Mouse (Mus musculus) kidney, embryonic 15.5 days (tissue): ENCODE data around the gene Rnf151. TPM values are rescaled to one million over a fixed set of nuclear protein-coding genes. Genes with fewer than 3 reads are reported as not detected.
A peak's percentile ranks its signal among the peaks of the same experiment; 100 is the strongest.
"Not testable (repeated sequence)": the region's sequence is repeated elsewhere in the genome, so short reads cannot be mapped to it uniquely, and the experiment has no call there.

Experiments
- ATAC-seq: fragments of 200-750 bp; cut with Nextera tagmentation; replicated peaks from 2 replicates; pipeline ENCODE4 v1.8.0; 2017; ENCODE audit warnings: moderate TSS enrichment; ENCODE audit not compliant: low FRiP score
- H3K27ac ChIP-seq: fragments of 300-500 bp; sonication (generic); 2 replicates; pipeline ENCODE4 v1.5.1; 2015; ENCODE audit warnings: mild to moderate bottlenecking, inconsistent platforms
- H3K27me3 ChIP-seq: fragments of 300-500 bp; sonication (generic); 2 replicates; pipeline ENCODE4 v1.6.1; 2015; ENCODE audit warnings: inconsistent platforms
- H3K36me3 ChIP-seq: fragments of 300-500 bp; sonication (generic); 2 replicates; pipeline ENCODE4 v1.6.1; 2015; ENCODE audit warnings: inconsistent platforms
- H3K4me1 ChIP-seq: fragments of 300-500 bp; sonication (generic); 2 replicates; pipeline ENCODE4 v1.6.1; 2015; ENCODE audit warnings: inconsistent platforms
- H3K4me2 ChIP-seq: fragments of 300-500 bp; sonication (generic); 2 replicates; pipeline ENCODE4 v1.6.1; 2015; ENCODE audit warnings: moderate library complexity, mild to moderate bottlenecking, inconsistent platforms
- H3K4me3 ChIP-seq: fragments of 300-500 bp; sonication (generic); replicated peaks from 2 replicates; pipeline ENCODE4 v1.5.1; 2015; ENCODE audit warnings: mild to moderate bottlenecking, inconsistent platforms
- H3K9ac ChIP-seq: fragments of 300-500 bp; sonication (generic); 2 replicates; pipeline ENCODE4 v1.6.1; 2015; ENCODE audit warnings: mild to moderate bottlenecking, inconsistent platforms
- H3K9me3 ChIP-seq: fragments of 300-500 bp; sonication (generic); replicated peaks from 2 replicates; pipeline ENCODE4 v1.6.1; 2016; ENCODE audit warnings: inconsistent platforms
- WGBS: fragments of 180-500 bp; shearing (Covaris S2); methylation state at CpG from one replicate; pipeline ENCODE4 v1.1.7; 2015; ENCODE audit warnings: mixed read lengths; 5-methylcytosine and 5-hydroxymethylcytosine counted together
- polyA plus RNA-seq: library from polyadenylated mRNA; unstranded; fragments of >200 nt; fragmentation: Nextera tagmentation; extraction: Ambion mirVana; gene quantifications from 2 replicates; pipeline ENCODE4 v1.2.1, GENCODE M21; 2015

Rnf151 gene
- polyA plus RNA-seq, 1 experiment from 2014 or later = not detected

DNA sequence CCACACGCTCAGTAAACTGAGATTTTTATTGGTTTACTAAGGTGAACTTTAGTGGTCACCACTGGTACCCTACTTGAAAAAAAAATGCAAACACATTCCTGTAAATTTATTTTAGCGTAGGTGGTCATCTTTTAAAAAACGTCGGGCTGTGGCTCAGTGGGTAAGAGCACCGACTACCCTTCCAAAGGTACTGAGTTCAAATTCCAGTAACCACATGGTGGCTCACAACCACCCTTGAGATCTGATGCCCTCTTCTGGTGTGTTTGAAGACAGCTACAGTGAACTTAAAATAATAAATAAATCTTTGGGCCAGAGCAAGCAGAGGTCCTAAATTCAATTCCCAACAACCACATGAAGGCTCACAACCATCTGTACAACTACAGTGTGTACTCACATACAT lies 1.1 kb upstream of the Rnf151 start:
- peak overlapping the region; percentile 94; the same call in 1 of the 2 replicates for H3K27ac ChIP-seq
- 60% methylated on average over 5 of the region's 5 CpGs for WGBS

GRCm38 (mm10) chr17:24716166-24716682 lies 1.6 kb downstream of the Rnf151 start:
- Histone ChIP-seq H3K36me3 (peaks cover 29% of the 10 kb centered on the region), H3K4me3 (no peak overlapping the region), H3K27ac (peak overlapping the region; percentile 75), H3K27me3 (no peaks in the 10 kb centered on the region), H3K4me2 (no peak overlapping the region), H3K4me1 (peaks cover 23% of the 10 kb centered on the region), H3K9ac (0 out of 2 replicates have a peak overlapping the region, but pooled peaks have one; percentile 21), H3K9me3 (no peaks in the 10 kb centered on the region)
- ATAC-seq = no peak
- 88% methylated on average over 15 of the region's 15 CpGs for WGBS

More for the DNA sequence above, 1.1 kb upstream of the Rnf151 start:
- Histone ChIP-seq H3K36me3 (peaks cover 44% of the 10 kb centered on the region), H3K4me3 (peak overlapping the region; percentile 98), H3K9ac (peak overlapping the region; percentile 96), H3K4me1 (peaks cover 47% of the 10 kb centered on the region), H3K4me2 (peak overlapping the region; percentile 70)
- H3K27me3 ChIP-seq, ATAC-seq, H3K9me3 ChIP-seq: not testable (repeated sequence)

DNA sequence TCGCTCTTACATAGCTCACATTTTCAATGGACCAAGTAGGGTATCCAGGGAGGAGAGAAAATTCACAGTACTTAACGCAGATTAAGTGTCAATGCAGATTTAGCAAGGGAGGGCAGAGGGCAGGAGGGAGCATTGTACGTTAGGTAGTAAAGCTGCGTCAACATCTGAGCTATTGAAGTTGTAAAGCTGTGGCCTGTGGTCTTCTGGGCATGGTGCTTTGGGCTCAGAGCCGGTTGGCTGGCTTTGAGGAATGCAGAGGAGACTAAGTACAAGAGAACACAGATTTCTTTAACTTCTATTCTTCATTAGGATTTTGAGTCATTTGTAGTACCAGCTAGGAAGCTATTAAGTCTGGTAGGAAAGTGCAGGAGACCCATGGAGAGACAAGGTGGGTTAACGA lies 2.3 kb downstream of the Rnf151 start:
- Histone ChIP-seq H3K27ac (peak overlapping the region; percentile 75), H3K9ac (no peak overlapping the region; the same call in 1 of the 2 replicates), H3K36me3 (peaks cover 28% of the 10 kb centered on the region), H3K4me3 (no peak overlapping the region), H3K9me3 (no peaks in the 10 kb centered on the region), H3K27me3 (no peaks in the 10 kb centered on the region), H3K4me2 (no peak overlapping the region), H3K4me1 (peaks cover 21% of the 10 kb centered on the region)
- WGBS = 42% methylated on average over 6 of the region's 6 CpGs
- ATAC-seq = no peak

- Histone ChIP-seq H3K36me3 (peaks cover 21% of the 10 kb centered on the region), H3K9ac (no peak overlapping the region), H3K4me1 (peaks cover 21% of the 10 kb centered on the region), H3K4me2 (peak overlapping the region; percentile 81; the same call in 1 of the 2 replicates), H3K27ac (no peak overlapping the region), H3K9me3 (no peaks in the 10 kb centered on the region), H3K27me3 (no peaks in the 10 kb centered on the region), H3K4me3 (peak overlapping the region; percentile 92; the same call in 1 of the 2 replicates)
- ATAC-seq = no peak
- WGBS = 41% methylated on average over 2 of the region's 2 CpGs
Measured at GRCm38 (mm10) chr17:24708646-24709045, 9.2 kb downstream of the Rnf151 start.

GRCm38 (mm10) chr17:24707801-24708425 lies 9.9 kb downstream of the Rnf151 start:
- Histone ChIP-seq H3K9ac (peak overlapping the region; percentile 78), H3K4me2 (peak overlapping the region; percentile 81)
- 4% methylated on average over 24 of the region's 24 CpGs for WGBS

DNA sequence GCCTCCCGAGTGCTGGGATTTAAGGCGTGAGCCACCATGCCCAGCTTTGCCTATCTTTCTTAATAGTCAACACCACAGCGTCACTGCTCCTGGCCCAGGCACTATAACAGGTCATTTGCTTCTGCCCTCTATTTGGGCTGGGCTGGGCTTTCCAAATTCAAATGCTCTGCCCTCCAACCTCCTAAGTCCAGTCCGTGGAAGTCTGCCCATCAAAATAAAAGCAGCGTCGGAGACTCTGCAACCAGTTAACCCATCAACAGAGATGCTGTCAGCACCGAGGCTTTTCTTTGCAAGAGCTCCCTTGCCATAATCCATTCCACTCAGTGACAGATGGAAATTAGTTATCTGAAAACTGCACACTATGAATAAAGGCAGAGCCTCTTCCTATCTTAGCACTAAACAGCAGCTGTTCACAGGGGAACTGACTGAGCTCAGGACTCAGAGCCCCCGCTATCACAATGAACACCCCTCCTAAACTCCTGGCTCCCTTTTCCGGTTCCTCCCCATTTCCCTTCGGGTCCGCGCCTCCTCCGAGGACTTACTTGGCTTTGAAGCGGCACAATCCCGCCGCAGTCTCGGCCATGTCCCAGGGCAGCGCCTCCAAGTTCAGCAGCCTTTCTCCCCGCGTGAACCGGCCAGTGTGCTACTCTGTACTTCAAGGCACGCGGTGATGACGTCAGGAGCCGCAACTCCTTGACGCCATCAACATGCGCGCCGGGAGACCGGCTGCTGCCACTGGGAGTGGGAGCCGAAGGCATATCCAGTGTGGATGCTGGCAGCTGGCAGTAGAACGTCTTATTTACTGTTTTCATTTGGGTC lies 10.7 kb downstream of the Rnf151 start, which contains the start of gene Tbl3:
TSS of gene Tbl3 (minus strand) at position 679 of the 819 bp plus-strand sequence.
- Histone ChIP-seq H3K36me3 (peaks cover 35% of the 10 kb centered on the region), H3K4me3 (peak within 1 kb of the TSS; percentile 92), H3K4me2 (peak within 1 kb of the TSS; percentile 81), H3K27ac (peak within 1 kb of the TSS; percentile 93), H3K27me3 (no peaks in the 10 kb centered on the region), H3K4me1 (peaks cover 21% of the 10 kb centered on the region), H3K9me3 (no peaks in the 10 kb centered on the region), H3K9ac (peak within 1 kb of the TSS; percentile 78)
- 4% methylated on average over 32 of the region's 32 CpGs for WGBS
- peak; percentile 76 for ATAC-seq

More at GRCm38 (mm10) chr17:24707801-24708425, 9.9 kb downstream of the Rnf151 start:
- H3K36me3 ChIP-seq = peaks cover 27% of the 10 kb centered on the region
- ATAC-seq = peak; percentile 40; the same call in 1 of the 2 replicates
- peaks cover 21% of the 10 kb centered on the region for H3K4me1 ChIP-seq
- H3K27ac ChIP-seq = peak overlapping the region; percentile 93
- H3K4me3 ChIP-seq = peak overlapping the region; percentile 92
- H3K9me3 ChIP-seq = no peaks in the 10 kb centered on the region
- no peaks in the 10 kb centered on the region for H3K27me3 ChIP-seq

- Histone ChIP-seq H3K4me3 (peak overlapping the region; percentile 92; the same call in 1 of the 2 replicates), H3K4me2 (no peak overlapping the region), H3K36me3 (peaks cover 48% of the 10 kb centered on the region), H3K9me3 (no peaks in the 10 kb centered on the region), H3K4me1 (peaks cover 21% of the 10 kb centered on the region), H3K27me3 (no peaks in the 10 kb centered on the region), H3K27ac (no peak overlapping the region), H3K9ac (no peak overlapping the region)
- 91% methylated on average over 3 of the region's 3 CpGs for WGBS
- no peak for ATAC-seq
Measured at GRCm38 (mm10) chr17:24705821-24706220, 12.0 kb downstream of the Rnf151 start.

GRCm38 (mm10) chr17:24701251-24701650 lies 16.6 kb downstream of the Rnf151 start:
- 87% methylated on average over 9 of the region's 9 CpGs for WGBS
- H3K27me3 ChIP-seq = no peaks in the 10 kb centered on the region
- peaks cover 67% of the 10 kb centered on the region for H3K36me3 ChIP-seq
- H3K9ac ChIP-seq = no peak overlapping the region
- ATAC-seq = no peak
- H3K4me1 ChIP-seq = peaks cover 30% of the 10 kb centered on the region
- no peak overlapping the region for H3K27ac ChIP-seq
- no peaks in the 10 kb centered on the region for H3K9me3 ChIP-seq
- no peak overlapping the region for H3K4me3 ChIP-seq
- H3K4me2 ChIP-seq = no peak overlapping the region

DNA sequence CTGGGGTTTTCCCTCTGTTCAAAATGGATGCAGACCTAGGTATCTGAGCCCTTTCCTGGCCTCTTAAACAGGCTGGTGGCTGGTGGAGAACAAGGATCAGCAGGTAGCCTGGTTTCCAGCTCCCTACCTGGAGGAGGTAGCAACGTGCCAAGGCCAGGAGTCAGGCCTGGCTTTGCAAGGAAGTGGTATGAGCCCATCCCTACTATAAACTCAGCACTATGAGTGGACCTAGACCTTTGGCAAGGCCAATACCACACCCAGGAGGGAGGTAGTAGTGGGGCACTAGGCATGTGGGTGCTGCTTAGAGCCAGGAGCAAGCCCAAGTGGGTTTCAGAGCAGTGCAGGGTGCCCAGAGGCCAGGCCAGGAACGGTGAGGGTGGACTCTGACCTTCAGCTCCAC lies 18.4 kb downstream of the Rnf151 start:
- Histone ChIP-seq H3K4me1 (peaks cover 35% of the 10 kb centered on the region), H3K27me3 (no peaks in the 10 kb centered on the region), H3K4me3 (no peak overlapping the region), H3K9ac (no peak overlapping the region), H3K27ac (no peak overlapping the region), H3K4me2 (no peak overlapping the region), H3K36me3 (peaks cover 53% of the 10 kb centered on the region), H3K9me3 (no peaks in the 10 kb centered on the region)
- WGBS = 83% methylated on average over 2 of the region's 2 CpGs
- ATAC-seq = no peak

DNA sequence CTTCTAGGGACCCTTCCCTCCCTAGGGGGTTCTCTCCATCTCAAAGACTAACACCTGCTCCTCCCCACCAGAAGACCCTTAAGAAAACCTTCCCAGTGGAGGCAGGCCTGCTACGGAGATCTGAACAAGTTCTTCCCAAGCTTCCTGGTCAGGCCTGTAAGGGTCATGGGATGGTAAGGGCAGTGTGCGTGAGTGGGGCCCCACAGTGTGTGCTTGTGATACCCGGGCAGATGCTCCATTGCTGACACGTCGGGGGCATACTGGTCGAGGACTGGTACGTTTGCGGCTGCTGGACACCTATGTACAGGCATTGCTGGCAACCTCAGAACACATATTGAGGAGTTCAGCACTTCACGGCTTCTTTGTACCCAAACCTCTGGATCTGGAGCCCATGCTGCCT lies 19.1 kb downstream of the Rnf151 start:
- WGBS = 69% methylated on average over 9 of the region's 9 CpGs
- H3K4me2 ChIP-seq = no peak overlapping the region
- peaks cover 39% of the 10 kb centered on the region for H3K4me1 ChIP-seq
- ATAC-seq = no peak
- H3K27ac ChIP-seq = no peak overlapping the region
- no peak overlapping the region for H3K9ac ChIP-seq
- H3K36me3 ChIP-seq = peaks cover 49% of the 10 kb centered on the region
- H3K27me3 ChIP-seq = no peaks in the 10 kb centered on the region
- no peaks in the 10 kb centered on the region for H3K9me3 ChIP-seq
- H3K4me3 ChIP-seq = no peak overlapping the region

DNA sequence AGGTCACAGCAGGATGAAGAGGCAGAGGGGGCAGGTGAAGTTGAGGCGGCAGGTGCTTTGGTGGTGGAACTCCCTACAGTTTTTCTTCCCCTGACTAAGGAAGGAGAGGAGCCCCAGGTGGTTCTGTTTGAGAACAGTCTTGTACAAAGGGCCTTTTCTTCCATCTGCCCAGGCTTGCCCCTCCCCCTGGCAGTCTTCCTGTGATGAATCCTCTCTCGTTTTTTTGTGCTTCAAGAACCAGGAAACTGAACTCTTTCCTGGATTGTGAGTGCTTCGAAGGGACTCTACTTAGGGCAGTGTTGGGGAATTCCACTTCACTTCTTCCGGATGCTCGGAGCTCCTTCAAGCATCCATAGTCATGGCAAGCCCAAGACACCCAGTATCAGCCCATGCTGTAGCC lies 19.9 kb downstream of the Rnf151 start:
- H3K4me1 ChIP-seq = peaks cover 39% of the 10 kb centered on the region
- no peak overlapping the region for H3K4me3 ChIP-seq
- no peaks in the 10 kb centered on the region for H3K9me3 ChIP-seq
- H3K27ac ChIP-seq = no peak overlapping the region
- H3K9ac ChIP-seq = no peak overlapping the region
- no peak for ATAC-seq
- no peaks in the 10 kb centered on the region for H3K27me3 ChIP-seq
- H3K4me2 ChIP-seq = no peak overlapping the region
- H3K36me3 ChIP-seq = peaks cover 47% of the 10 kb centered on the region
- 21% methylated on average over 5 of the region's 5 CpGs for WGBS
